Mouse (Mus musculus) gastrocnemius, postnatal 14 days (tissue): ENCODE results near the gene Gm42906. TPM values are rescaled to one million over a fixed set of nuclear protein-coding genes. Genes with fewer than 3 reads are reported as not detected.

Experiments
- DNase-seq: peaks from one replicate; pipeline ENCODE4 v3.0.0; 2021; ENCODE audit warnings: mixed read lengths
- intact Hi-C: fragments of 180-260 bp; cut with DNase I; formaldehyde crosslinking; loops from one replicate; pipeline ENCODE4 v1.15.1; 2025; ENCODE audit warnings: low total_unique reads
- total RNA-seq, 2 experiments: library from RNA; stranded (reverse); gene quantifications; 2 replicates each; pipeline ENCODE4 v1.2.3; 2021

Gm42906 gene
- total RNA-seq, 2 experiments from 2014 or later = 1.5 TPM; not detected in 1

DNA sequence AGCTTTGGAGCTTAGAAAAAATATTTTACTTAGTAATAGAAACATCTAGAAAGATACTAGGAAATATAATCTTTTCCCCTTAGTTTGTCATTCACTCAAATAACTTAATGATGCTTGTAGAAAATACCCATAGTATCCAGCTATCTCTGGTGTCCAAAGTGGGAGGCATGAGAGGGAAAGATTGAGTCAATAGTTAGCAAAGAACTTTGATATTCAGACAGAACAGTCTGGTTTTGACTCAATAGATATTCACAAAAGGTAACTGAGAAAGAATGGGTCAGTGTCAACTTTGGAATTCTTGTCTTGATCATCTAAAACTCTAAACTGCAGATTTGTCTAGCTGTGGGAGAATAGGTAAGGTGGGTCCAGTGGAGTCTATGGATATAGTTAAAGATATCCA lies 94.3 kb downstream of the Gm42906 start:
- no peak for DNase-seq
- intact Hi-C loops = no loop called here

DNA sequence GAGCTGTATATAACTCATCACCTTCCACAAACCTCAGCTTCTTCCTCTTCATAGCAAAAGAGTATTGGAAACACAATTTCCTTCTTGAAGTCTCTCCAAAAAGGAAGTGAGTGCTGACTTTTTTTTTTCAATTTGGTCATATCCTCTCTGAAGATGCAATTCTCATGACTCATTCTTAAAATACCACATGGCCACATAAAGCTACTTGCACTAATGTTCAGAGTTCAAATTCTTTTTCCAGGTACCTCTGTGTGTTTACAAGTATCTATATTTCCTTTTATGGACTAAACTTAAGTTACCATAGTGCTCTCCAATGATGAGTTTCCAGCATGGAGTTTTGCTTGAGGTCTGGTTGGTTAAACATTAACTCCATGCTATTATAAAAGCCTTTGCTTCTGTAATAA lies 94.8 kb downstream of the Gm42906 start:
- no peak for DNase-seq
- intact Hi-C loops = no loop called here

DNA sequence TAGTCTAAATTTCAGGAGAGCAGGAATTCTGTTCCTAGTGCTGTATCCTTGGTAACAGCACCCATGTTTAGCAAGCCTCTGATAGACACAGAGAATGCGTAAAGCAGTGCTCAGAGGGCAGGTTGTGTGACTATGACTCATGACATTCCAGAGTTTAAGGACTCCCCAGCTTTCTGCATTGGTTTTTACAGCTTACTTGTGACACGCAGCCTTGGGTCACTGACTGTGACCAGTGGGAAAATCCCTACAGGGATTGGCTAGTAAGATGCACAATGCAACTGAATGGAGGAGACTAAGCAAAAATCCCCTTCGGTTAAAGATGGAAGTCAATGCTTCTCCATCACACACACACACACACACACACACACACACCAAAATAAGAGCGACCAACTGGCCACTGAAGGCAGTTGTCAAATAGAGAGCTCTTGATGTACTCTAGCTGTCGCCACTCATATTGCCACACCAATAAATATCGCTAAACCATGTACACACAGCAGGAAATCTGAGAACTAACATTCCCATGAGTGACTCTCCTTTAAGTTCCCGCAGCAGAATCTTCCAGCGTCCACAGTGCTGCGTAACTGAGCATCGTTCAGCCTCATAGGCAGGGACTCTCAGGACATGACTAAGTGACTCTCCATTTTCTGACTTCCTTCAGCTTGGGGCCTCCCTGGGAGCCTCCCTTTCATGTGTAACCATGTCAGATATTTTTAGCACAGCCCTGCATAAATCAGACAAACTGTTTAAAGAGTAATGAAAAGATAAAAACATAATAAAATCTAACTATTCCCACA lies 112.0 kb downstream of the Gm42906 start:
- intact Hi-C loops = no loop called here
- DNase-seq = no peak

DNA sequence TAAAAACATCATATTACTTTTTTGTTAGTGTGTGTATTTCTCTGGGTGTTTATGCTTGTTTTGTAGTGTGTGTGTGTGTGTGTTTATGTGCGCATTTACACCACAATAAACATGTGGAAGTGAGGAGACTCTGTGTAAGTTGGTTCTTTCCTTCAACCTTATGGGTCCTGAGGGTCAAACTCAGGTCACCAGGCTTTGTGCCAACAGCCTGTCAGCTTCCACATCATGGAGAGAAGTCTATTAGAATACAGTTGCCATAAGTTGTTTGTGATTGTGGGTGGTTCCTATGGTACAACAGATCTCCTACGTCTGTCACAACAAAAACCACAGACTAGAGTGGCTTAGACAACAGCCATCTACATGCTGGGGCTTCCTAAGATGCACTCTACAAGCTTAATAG lies 127.7 kb downstream of the Gm42906 start:
- DNase-seq = no peak
- intact Hi-C loops = no loop called here

DNA sequence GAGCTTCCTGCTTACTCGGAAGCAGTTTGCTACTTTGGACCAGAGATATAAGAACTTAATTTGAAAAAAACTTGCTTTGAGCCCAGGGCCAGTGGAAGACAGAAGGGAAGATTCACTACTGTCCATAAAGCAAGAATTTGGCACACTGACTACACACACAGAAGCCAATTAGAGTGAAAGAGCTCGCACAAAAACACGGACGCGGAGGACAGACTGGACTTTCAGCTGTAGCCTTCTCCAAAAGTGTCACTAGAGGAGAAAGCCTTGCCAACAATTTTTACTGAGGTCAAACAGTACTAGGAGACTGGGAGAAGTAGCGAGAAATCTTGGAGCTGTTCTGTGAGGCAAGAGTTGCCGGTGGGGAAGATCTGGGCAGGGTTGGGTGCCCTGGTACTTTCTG lies 128.4 kb downstream of the Gm42906 start:
- DNase-seq = no peak
- intact Hi-C loops = no loop called here

DNA sequence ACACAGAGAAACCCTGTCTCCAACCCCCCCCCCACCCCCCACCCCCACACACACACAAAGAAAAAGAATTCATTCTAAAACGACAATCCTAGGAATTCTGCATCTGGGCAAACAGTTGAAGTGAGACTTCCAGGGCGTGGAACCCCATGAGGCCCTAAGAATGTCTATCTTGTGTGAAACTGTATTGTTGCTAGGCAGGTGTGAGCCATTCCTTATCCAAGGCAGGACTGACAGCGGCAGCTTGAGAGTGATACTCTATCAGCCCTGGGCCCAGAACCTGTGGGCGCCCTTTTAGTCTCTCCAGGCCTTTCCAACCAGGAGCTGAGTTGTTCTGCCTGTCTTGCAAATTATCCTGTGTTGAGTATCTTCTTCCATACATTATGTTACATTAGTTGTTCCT lies 129.6 kb downstream of the Gm42906 start:
- intact Hi-C loops = no loop called here
- DNase-seq = no peak

DNA sequence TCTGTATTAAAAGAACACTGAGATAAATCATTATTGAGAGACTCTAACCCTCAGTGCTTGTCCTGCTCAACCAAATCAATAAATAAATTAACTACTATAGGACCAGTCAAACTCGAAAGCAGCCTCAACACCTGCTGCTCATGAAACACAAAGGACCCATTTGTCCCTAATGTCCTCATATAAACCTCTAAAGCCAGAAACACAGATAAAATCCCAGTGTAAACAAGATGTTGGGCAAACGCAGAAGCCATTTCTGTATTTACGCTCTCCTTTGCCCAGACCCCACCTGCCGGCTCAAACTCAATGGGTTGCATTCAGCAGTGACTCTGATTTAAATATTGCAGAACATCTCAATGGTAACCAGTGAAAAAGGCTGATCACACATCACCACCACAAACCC lies 131.7 kb downstream of the Gm42906 start:
- intact Hi-C loops = no loop called here
- DNase-seq = no peak

DNA sequence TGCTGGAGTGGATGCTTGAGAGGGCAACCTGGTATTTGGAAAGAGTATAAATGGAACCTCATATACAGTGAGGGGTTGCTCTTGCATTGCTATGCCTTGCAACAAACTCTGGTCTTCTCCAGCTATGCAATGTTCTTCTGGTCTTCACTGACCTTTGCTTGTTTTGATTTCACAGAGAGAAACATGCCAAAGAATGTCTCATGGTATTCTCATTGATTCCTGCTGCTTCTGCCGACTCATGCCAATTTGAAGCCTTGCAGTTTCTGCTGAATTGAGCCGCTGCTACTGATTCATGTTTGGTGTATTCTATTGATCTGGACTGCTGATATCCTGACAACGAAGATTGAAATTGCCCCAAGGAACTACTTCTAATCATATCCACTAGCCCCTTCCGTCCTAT lies 134.4 kb downstream of the Gm42906 start:
- DNase-seq = no peak
- intact Hi-C loops = no loop called here

DNA sequence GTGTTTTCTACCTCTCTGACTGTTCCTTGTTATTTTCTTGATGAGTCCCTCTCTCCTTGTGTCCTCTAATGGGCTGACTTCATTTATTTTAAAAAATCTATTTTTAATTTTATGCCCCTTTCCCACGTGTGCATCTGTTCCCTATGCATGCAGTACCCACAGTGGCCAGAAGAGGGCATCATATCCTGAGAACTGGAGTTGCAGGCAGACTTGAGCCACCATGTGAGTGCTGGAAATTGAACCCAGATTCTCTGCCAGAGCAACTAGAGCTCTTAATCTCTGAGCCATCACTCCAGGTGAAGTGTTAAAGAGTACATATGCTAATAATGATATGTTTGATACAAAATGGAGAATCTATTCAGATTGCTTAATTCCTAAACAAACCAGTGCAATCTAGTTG lies 135.7 kb downstream of the Gm42906 start:
- intact Hi-C loops = no loop called here
- DNase-seq = no peak

DNA sequence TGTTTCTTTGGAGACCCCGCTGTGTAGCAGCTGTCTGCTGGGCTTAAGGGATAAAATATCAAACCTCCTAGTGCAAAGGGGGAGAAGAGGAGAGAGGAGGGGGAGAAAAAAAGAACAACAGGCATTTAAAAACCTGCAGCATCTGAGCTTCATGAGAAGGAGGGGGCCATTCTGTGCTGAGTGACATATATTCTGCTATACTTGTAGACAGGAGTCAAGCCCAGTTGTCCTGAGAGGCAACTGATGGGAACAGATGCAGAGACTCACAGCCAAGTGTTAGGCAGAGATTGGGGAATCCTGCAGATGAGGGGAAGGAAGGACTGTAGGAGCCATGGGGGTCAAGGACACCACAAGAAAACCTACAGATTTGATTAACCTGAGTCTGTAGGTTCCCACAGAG lies 141.6 kb downstream of the Gm42906 start:
- DNase-seq = no peak
- intact Hi-C loops = no loop called here

DNA sequence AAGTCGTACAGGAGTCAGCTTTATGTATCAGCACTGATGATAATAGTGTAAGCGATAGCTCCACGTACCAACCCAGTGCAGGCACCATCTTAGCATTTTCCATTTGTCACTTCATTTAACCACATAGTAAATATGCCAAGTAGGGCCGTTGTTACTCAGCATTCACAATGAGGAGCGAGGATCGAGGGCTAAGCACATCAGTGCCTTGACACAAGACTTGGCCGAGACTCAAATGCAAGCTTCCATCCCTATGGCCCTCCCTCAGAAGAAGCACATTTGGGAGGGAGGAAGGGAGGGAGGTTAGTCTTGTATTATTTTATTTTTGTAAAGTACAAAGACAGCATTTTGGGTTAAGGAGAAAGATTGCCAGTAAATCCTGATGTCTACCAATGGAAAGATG lies 148.4 kb downstream of the Gm42906 start:
- intact Hi-C loops = no loop called here
- no peak for DNase-seq

DNA sequence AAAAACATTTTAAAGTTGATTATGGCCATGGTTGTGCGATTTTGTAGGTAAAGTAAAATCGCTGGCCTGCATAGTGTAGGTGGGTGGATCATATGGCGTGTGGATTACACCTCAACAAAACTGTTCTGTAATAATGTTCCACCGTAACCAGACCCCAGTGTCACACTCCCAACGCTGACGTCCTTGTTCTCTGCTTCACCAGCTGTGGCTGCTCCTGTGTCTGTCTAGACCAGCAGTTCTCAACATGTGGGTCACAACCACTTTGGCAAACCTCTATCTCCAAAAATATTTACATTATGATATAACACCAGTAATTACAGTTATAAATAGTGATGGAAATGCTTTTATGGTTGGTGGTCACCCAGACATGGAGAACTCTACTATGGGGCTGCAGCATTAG lies 150.0 kb downstream of the Gm42906 start:
- DNase-seq = no peak
- intact Hi-C loops = no loop called here

DNA sequence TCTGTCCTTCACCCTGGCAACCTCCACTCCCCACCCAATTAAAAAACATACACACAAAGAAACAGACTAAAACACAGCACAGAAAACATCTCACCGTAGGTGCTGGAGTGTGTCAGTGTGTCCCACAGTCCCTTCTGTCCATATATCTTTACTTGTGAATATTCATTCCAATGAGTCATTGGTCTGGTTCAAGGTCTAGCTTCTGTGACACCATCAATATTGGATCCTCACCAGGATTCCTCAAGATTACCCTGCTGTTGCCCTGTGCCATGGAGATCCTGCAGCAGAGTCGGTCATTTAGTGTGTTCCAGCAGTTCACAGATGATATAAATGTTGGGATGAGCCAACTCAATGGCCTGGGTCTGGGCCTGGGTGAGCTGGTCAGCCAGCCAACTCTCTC lies 152.0 kb downstream of the Gm42906 start:
- intact Hi-C loops = no loop called here
- no peak for DNase-seq

DNA sequence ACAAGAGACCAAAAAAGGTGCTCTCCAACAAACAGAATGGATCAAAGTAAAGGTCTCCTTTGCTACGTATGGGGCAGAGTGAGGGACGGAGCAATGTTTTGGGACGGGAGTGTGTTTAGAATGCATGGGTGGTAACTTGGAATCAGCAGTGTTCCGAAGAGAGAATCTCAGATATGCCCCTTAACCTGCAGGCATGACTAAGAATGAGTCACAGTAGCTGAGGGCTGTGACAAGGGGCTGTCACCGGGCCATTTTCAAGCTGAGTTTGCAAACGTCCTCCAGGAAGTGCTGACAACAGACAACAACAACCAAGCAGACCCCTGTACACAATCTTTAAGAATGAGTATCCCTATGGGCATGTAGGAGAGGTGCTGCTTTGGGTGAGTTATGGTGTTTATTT lies 153.7 kb downstream of the Gm42906 start:
- no peak for DNase-seq
- intact Hi-C loops = no loop called here

DNA sequence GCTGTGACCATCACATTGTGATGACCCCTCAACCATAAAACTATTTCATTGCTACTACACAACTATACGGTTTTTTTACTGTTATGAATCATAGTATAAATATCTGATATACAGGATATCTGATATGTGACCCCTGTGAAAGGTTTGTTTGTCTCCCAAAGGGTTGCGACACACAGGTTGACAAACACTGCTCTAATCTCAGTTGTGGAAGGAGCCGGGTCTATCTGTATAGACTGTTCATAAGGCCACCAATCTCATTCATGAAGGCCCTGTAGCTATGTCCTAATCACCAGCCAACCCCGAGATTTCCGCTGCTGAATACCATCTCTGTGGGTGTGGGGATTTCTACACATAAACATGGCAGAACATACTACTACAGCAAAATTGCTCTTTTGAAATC lies 157.1 kb downstream of the Gm42906 start:
- DNase-seq = no peak
- intact Hi-C loops = no loop called here

DNA sequence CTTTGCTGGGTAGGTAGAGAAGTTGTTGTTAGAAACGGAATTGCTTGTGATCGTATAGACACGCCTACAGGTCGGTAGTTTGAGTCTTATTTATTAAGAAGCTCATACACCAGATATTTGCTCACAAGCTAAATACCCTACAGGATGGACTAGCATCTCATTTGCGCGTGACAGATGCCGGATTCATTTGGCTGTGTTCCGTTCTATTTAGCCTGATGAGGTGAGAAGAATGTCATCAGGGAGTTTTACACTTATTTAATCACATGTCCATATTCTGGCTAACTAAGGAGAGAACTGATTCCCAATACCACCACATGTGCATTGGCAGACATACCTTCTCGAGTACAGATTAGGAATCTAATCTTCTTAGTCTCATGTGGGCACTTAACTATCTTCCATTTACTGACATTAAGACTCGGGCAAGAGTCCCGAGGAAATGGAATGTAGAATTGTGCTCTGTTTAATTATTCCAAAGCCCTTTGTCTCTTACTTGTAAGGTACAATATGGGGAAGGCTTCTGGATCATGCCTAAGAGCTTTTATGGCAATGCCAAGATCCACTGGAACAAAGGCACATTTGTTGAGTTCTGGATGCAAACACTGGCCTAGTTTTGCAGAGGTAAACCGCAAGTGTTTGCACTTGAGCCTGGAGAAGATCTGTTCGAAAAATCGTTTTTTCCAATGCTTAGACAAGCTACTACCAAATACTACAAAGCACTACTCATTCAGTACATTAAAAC lies 160.9 kb downstream of the Gm42906 start:
- no peak for DNase-seq
- intact Hi-C loops = no loop called here

DNA sequence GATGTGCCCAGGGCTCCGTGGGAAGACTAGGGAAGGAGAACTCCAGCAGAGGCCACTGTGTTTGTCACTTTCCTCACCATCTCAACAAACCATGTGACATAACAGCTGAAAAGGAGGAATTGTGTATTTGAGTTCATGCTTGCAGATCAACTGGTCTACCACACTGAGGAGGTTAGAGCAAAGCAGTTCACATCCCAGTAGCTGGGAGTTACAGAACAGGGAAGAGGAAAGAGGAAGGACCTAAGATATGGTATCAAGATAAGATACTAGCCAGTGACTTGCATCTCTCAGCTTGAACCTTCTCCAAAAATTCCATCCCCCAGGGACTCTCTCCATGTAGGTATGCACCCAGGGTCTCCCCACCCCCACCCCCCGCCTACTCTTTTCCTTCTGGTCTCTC lies 166.4 kb downstream of the Gm42906 start:
- DNase-seq = no peak
- intact Hi-C loops = no loop called here

DNA sequence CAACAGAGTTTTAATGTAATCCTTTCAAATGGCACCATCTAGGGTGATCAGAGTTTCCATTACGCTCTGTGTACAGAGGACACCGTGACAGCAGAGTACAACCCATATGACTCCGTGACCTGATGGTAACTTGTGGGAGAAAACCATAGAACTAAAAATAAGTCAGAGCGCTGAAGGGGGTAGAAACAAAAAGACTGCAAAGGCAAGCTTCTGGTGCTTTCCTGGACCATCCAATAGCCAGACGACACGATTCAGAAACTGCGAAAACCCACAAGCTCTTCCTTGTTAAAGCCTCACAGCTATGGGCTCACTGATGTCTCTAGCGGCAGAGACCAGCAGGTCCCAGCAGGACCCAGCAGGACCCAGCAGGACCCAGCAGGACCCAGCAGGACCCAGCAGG lies 175.8 kb downstream of the Gm42906 start:
- intact Hi-C loops = no loop called here
- no peak for DNase-seq

DNA sequence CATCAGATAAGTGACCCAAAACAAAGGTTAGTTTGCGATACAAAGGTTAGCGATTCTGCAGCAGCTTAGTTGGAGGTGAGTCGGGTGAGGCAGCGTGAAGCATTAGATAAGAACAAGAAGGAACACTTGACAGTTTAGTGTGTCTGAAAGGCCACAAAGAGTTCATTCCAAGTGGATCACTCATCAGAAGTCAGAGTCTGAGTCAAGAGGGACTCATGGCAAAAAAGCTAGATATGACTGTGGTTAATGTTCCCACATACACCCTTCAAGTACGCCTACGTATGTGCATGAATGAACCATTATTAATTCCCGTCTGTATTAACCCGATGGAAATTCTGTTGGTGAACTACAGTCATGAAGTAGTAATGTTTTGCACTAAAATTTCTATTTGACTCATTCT lies 176.3 kb downstream of the Gm42906 start:
- intact Hi-C loops = no loop called here
- no peak for DNase-seq

DNA sequence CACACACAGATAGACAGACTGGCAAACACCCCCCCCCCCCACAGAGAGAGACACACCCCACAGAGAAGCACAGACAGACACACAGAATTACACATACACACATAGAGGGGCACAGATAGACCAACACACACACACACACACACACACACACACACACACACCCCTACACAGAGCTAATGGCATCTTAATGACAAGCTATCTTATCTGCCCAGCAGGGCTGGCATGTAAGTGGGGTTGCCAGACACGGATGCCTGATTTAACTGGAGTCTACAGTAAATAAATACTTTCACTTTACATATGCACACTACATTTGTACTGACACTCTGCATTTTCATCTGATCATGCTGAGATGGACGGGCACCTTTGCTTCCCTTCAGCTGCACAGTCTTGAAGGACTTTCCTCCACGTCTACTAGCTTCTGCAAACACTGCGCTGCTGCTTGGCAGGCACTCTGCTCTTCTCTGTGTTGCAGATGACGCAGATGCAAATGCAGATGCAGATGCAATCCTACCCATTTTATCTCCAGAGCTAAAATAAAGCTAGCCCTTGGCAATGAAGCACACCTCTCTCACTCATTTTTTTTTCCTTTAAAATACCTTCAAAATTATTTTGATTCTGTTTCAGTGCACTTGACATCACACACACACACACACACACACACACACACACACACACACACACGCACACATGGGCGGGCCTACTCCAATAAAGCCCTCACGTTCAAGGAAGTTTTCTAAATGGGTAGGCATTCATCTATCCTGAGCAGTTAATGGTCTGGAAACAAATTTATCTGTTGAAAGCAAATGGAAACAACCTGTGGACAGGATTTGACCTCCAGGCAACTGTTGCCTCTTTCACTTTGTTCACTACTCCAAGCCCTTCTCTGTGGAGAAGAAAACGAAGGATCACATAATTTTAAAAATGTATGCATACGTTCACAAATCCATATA lies 179.0 kb downstream of the Gm42906 start:
- intact Hi-C loops = no loop called here
- no peak for DNase-seq
